Mouse (Mus musculus) heart, embryonic 10.5 days (tissue): ENCODE results near the gene Slain1. TPM values are rescaled to one million over a fixed set of nuclear protein-coding genes. Genes with fewer than 3 reads are reported as not detected.
"Not testable (repeated sequence)": the region's sequence is repeated elsewhere in the genome, so short reads cannot be mapped to it uniquely, and the experiment has no call there.

Experiments
- DNase-seq: peaks from one replicate; pipeline ENCODE4 v3.0.0-alpha.2; 2017; ENCODE audit warnings: low spot score
- H3K27ac ChIP-seq: fragments of 300-500 bp; sonication (generic); 2 replicates; pipeline ENCODE4 v1.5.1; 2016; ENCODE audit warnings: mild to moderate bottlenecking
- H3K27me3 ChIP-seq: fragments of 300-500 bp; sonication (generic); 2 replicates; pipeline ENCODE4 v1.6.1; 2016; ENCODE audit warnings: mild to moderate bottlenecking; ENCODE audit not compliant: poor library complexity, insufficient read depth, severe bottlenecking
- H3K36me3 ChIP-seq: fragments of 300-500 bp; sonication (generic); 2 replicates; pipeline ENCODE4 v1.6.1; 2016; ENCODE audit warnings: mild to moderate bottlenecking, moderate library complexity
- H3K4me1 ChIP-seq: fragments of 300-500 bp; sonication (generic); 2 replicates; pipeline ENCODE4 v1.6.1; 2016; ENCODE audit warnings: mild to moderate bottlenecking
- H3K4me3 ChIP-seq: fragments of 300-500 bp; sonication (generic); 2 replicates; pipeline ENCODE4 v1.5.1; 2016; ENCODE audit warnings: mild to moderate bottlenecking, moderate library complexity
- H3K9me3 ChIP-seq: fragments of 300-500 bp; sonication (generic); 2 replicates; pipeline ENCODE4 v1.6.1; 2016; ENCODE audit warnings: mild to moderate bottlenecking, moderate library complexity
- WGBS: fragments of 180-500 bp; shearing (Covaris S2); methylation state at CpG from one replicate; pipeline ENCODE4 v1.1.7; 2016; 5-methylcytosine and 5-hydroxymethylcytosine counted together
- microRNA-seq: library from miRNA; unstranded; fragments of <30 nt; microRNA quantifications from one replicate; pipeline ENCODE4, GENCODE M21; 2017
- polyA plus RNA-seq: library from polyadenylated mRNA; unstranded; fragments of >200 nt; fragmentation: Nextera tagmentation; extraction: Ambion mirVana; gene quantifications from 2 replicates; pipeline ENCODE4 v1.2.1, GENCODE M21; 2016

Gene Slain1
- polyA plus RNA-seq, 1 experiment from 2014 or later, result 1.0 TPM

DNA sequence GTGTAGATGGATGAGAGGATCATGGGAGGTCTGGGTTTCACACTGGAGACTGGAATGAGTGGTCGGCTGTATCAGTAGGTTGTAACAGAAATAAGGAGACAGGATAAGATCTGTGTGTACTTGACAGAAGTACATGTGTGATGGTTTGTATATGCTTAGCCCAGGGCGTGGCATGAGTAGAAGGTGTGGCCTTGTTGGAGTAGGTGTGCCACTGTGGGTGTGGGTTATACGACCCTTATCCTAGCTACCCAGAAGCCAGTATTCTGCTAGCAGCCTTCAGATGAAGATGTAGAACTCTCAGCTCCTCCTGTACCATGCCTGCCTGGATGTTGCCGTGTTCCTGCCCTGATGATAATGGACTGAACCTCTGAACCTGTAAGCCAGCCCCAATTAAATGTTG is 100.6 kb downstream of the Slain1 start:
- H3K27ac ChIP-seq, H3K4me1 ChIP-seq, H3K9me3 ChIP-seq, DNase-seq, H3K27me3 ChIP-seq, H3K36me3 ChIP-seq, H3K4me3 ChIP-seq: not testable (repeated sequence)
- WGBS, result 85% methylated on average over 4 of the region's 4 CpGs

DNA sequence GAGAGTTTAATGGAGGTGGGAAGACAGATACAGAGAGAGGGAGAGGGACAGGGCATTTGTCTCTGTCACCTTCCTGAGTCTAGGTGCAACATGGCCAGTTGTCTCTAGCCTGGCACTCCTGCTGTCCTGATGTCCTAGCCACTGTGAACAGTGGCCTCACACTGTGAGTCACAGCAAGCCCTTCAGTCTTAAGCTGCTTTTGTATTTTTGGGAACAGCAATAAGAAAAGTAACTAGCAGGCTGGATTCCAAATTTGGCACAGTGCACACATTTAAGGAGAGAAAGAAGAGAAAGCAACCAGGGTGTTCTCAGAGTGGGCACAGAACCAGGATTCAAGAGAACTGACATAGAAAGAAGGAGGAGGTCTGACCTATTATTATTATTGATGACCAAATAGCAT is 101.4 kb downstream of the Slain1 start:
- Histone ChIP-seq H3K9me3 (no peaks in the 10 kb centered on the region), H3K4me1 (no peaks in the 10 kb centered on the region), H3K27ac (no peak overlapping the region), H3K4me3 (no peak overlapping the region), H3K36me3 (no peaks in the 10 kb centered on the region), H3K27me3 (no peaks in the 10 kb centered on the region)
- DNase-seq, result no peak

- Histone ChIP-seq H3K4me3 (no peak overlapping the region), H3K9me3 (no peaks in the 10 kb centered on the region), H3K36me3 (no peaks in the 10 kb centered on the region), H3K27ac (no peak overlapping the region), H3K27me3 (no peaks in the 10 kb centered on the region), H3K4me1 (no peaks in the 10 kb centered on the region)
- DNase-seq, result no peak
- 86% methylated on average over 7 of the region's 7 CpGs for WGBS
Measured at GRCm38 (mm10) chr14:103752773-103753172, 102.7 kb downstream of the Slain1 start.

- 77% methylated on average over 7 of the region's 7 CpGs for WGBS
Measured at GRCm38 (mm10) chr14:103754041-103754440, 104.0 kb downstream of the Slain1 start.

GRCm38 (mm10) chr14:103754465-103754864 is 104.4 kb downstream of the Slain1 start:
- WGBS, result 82% methylated on average over 9 of the region's 9 CpGs
- no peak for DNase-seq
- H3K36me3 ChIP-seq, result no peaks in the 10 kb centered on the region

More at GRCm38 (mm10) chr14:103754041-103754440, 104.0 kb downstream of the Slain1 start:
- H3K27me3 ChIP-seq, result no peaks in the 10 kb centered on the region
- DNase-seq, result no peak
- H3K4me3 ChIP-seq, result no peak overlapping the region
- no peak overlapping the region for H3K27ac ChIP-seq
- H3K4me1 ChIP-seq, result no peaks in the 10 kb centered on the region
- no peaks in the 10 kb centered on the region for H3K36me3 ChIP-seq
- no peaks in the 10 kb centered on the region for H3K9me3 ChIP-seq

More at GRCm38 (mm10) chr14:103754465-103754864, 104.4 kb downstream of the Slain1 start:
- Histone ChIP-seq H3K9me3 (no peaks in the 10 kb centered on the region), H3K27ac (no peak overlapping the region), H3K4me3 (no peak overlapping the region), H3K4me1 (no peaks in the 10 kb centered on the region), H3K27me3 (no peaks in the 10 kb centered on the region)

Small RNA genes within 50 kb of the gene (microRNA-seq; reads per million reads assigned to microRNA genes)
- not detected for gene Gm22877

Other genes starting within 250 kb of the Slain1 start
- 0.42 and 0.89 TPM in 2 replicates for gene Scel, start 136.9 kb upstream of the Slain1 start, polyA plus RNA-seq
- gene Ednrb, start 194.2 kb downstream of the Slain1 start, polyA plus RNA-seq, result 47.6 and 80.3 TPM in 2 replicates